8 mouse cellular contexts compared by ENCODE assay signal in the genomic region with DNA sequence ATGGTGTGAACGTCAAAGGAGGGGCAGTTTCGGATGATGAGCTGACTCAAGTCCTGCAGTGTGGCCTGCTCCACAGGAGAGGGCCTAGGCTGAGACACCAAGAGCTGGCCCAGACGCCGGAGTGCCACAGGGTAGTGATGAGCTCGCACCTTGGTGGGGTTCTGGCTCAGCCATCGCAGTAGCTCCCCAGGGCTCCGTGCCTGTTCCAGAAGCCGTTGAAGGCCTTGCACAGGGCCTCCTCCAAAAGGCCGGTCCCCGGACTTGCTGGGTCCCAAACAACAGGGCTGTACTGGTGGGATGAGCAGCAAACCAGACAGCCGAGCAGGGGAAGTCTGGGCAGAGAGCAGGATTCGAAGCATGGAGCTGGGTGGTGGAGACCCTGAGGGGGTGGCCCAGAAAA. TPM values are rescaled to one million over a fixed set of nuclear protein-coding genes. Genes with fewer than 3 reads are reported as not detected.
DNase-seq lines count a peak whose midpoint lies in the region; ATAC-seq and TF ChIP-seq lines count a peak whose summit lies in the region.

No protein-coding gene starts in this region.

- H3K4me2 ChIP-seq in heart, embryonic 14.5 days (ENCODE audit: low read length) = peak overlapping the region; percentile 79
- H3K4me2 ChIP-seq in heart, postnatal 0 days (ENCODE audit: low read depth, low read length) = peak overlapping the region; percentile 73
- H3K4me2 ChIP-seq in midbrain, embryonic 11.5 days = peak overlapping the region; percentile 71

- H3K4me1 ChIP-seq in heart, embryonic 14.5 days (ENCODE audit: control insufficient read depth in 2 of 2, insufficient read depth in 2 of 2, low read length in 2 of 2) = peaks cover 13 to 22% of the 10 kb centered on the region in 2 experiments; a peak in 3 of 4 replicates
- H3K4me1 ChIP-seq in bone marrow macrophage, adult 2 months (ENCODE audit: control insufficient read depth, insufficient read depth, low read length) = peaks cover 12% of the 10 kb centered on the region
- H3K4me1 ChIP-seq in heart, postnatal 0 days (ENCODE audit: control insufficient read depth, insufficient read depth) = peaks cover 14% of the 10 kb centered on the region
- peaks cover 20% of the 10 kb centered on the region for H3K4me1 ChIP-seq in midbrain, embryonic 11.5 days (ENCODE audit: control insufficient read depth, insufficient read depth, low read length)

- H3K4me3 ChIP-seq in heart, embryonic 14.5 days (ENCODE audit: control insufficient read depth in 1 of 2, insufficient read depth in 1 of 2, low read depth in 1 of 2, low read length in 2 of 2) = peak overlapping the region; percentile 61 to 77
- H3K4me3 ChIP-seq in bone marrow macrophage, adult 2 months (ENCODE audit: insufficient read depth, low read length) = peak overlapping the region; percentile 74
- peak overlapping the region; percentile 86 for H3K4me3 ChIP-seq in heart, postnatal 0 days (ENCODE audit: low read depth, low read length)
- peak overlapping the region; percentile 93 for H3K4me3 ChIP-seq in midbrain, embryonic 11.5 days (ENCODE audit: low read depth, low read length)

- WGBS in heart, embryonic 14.5 days = 74% methylated on average over 12 of the region's 12 CpGs
- 69% methylated on average over 12 of the region's 12 CpGs for WGBS in heart, postnatal 0 days
- WGBS in midbrain, embryonic 11.5 days = 88% methylated on average over 12 of the region's 12 CpGs

- TF ChIP-seq EP300 in heart, postnatal 0 days (IDR thresholded peaks at IDR 0.05; ENCODE audit: low read depth) = no peak

- H3K27me3 ChIP-seq in heart, embryonic 14.5 days (ENCODE audit: control insufficient read depth, insufficient read depth, low read length) = no peaks in the 10 kb centered on the region
- no peaks in the 10 kb centered on the region for H3K27me3 ChIP-seq in heart, postnatal 0 days (ENCODE audit: control insufficient read depth, insufficient read depth, low read length)
- no peaks in the 10 kb centered on the region; the same call in 1 of the 2 replicates for H3K27me3 ChIP-seq in midbrain, embryonic 11.5 days (ENCODE audit: control insufficient read depth, insufficient read depth, low read length)

- H3K9ac ChIP-seq in heart, embryonic 14.5 days (ENCODE audit: low read length) = peak overlapping the region; percentile 94
- peak overlapping the region; percentile 95 for H3K9ac ChIP-seq in heart, postnatal 0 days (replicated peaks; ENCODE audit: low read depth, low read length)
- peak overlapping the region; percentile 95 for H3K9ac ChIP-seq in midbrain, embryonic 11.5 days (ENCODE audit: low read length)

- no peak for ATAC-seq in heart, embryonic 14.5 days (ENCODE audit: insufficient number of reproducible peaks, insufficient read depth, low FRiP score, low read depth)
- no peak for ATAC-seq in heart, postnatal 0 days (ENCODE audit: insufficient read depth, low read depth)
- no peak for ATAC-seq in midbrain, embryonic 11.5 days (ENCODE audit: low FRiP score)

- H3K9me3 ChIP-seq in heart, embryonic 14.5 days (ENCODE audit: control insufficient read depth, low read length) = no peaks in the 10 kb centered on the region
- H3K9me3 ChIP-seq in heart, postnatal 0 days (replicated peaks; ENCODE audit: control insufficient read depth, low read length) = no peaks in the 10 kb centered on the region
- H3K9me3 ChIP-seq in midbrain, embryonic 11.5 days (ENCODE audit: control insufficient read depth, low read length) = no peaks in the 10 kb centered on the region

- no peak for TF ChIP-seq POLR2A in bone marrow macrophage, adult 2 months (IDR thresholded peaks at IDR 0.05; ENCODE audit: borderline replicate concordance, low read depth, low read length)

- peak overlapping the region in 1 of 2 experiments; percentile 14; a peak in 1 of 4 replicates for H3K27ac ChIP-seq in heart, embryonic 14.5 days (replicated peaks in 1 of 2; ENCODE audit: control insufficient read depth in 1 of 2, insufficient read depth in 1 of 2, low read depth in 2 of 2, low read length in 2 of 2)
- H3K27ac ChIP-seq in bone marrow macrophage, adult 2 months (ENCODE audit: insufficient read depth, low read depth, low read length) = no peak overlapping the region
- H3K27ac ChIP-seq in heart, postnatal 0 days (ENCODE audit: low read depth) = peak overlapping the region; percentile 99
- no peak overlapping the region for H3K27ac ChIP-seq in midbrain, embryonic 11.5 days (ENCODE audit: low read depth, low read length)

- peaks cover 53% of the 10 kb centered on the region for H3K36me3 ChIP-seq in heart, embryonic 14.5 days (ENCODE audit: control insufficient read depth, insufficient read depth, low read length)
- H3K36me3 ChIP-seq in heart, postnatal 0 days (replicated peaks; ENCODE audit: control insufficient read depth, insufficient read depth, low read length) = peaks cover 37% of the 10 kb centered on the region
- H3K36me3 ChIP-seq in midbrain, embryonic 11.5 days (ENCODE audit: control insufficient read depth, insufficient read depth, low read length) = peaks cover 9% of the 10 kb centered on the region; the same call in 1 of the 2 replicates

- DNase-seq in heart, adult 18-20 months = no peak
- no peak for DNase-seq in heart, postnatal 0 days (ENCODE audit: low spot score)
- DNase-seq in midbrain, embryonic 11.5 days (ENCODE audit: low spot score, missing footprints) = no peak
- no peak for DNase-seq in adrenal gland, postnatal 36 days
- no peak for DNase-seq in urinary bladder, postnatal 14 days (ENCODE audit: low spot score)
- no peak for DNase-seq in frontal cortex, postnatal 36 days (ENCODE audit: low spot score in 2 of 2)

- TF ChIP-seq CTCF in bone marrow macrophage, adult 2 months (IDR thresholded peaks at IDR 0.05; ENCODE audit: low read depth, low read length) = no peak
- TF ChIP-seq CTCF in heart, postnatal 0 days (IDR thresholded peaks at IDR 0.05; ENCODE audit: low read depth) = no peak

RNA-seq across cellular contexts. Expression of gene Fastk, which starts 1.2 kb away (rescaled TPM):
- 157 and 181 TPM in 2 replicates for polyA plus RNA-seq in heart, embryonic 14.5 days (2014; fragmentation: Nextera tagmentation; extraction: Ambion mirVana)
- total RNA-seq in heart, adult 18-20 months (2021) = 100 to 1,000 TPM; 288 to 330 TPM
- polyA plus RNA-seq in bone marrow macrophage, adult 2 months (2012; ENCODE audit: insufficient read depth, insufficient read length, missing spikeins) = 46.3 and 49.0 TPM in 2 replicates
- 368 and 470 TPM in 2 replicates for total RNA-seq in heart, postnatal 0 days (2014; rRNA removed; ENCODE audit: low replicate concordance)
- 219 and 223 TPM in 2 replicates for polyA plus RNA-seq in heart, postnatal 0 days (2015; fragmentation: Nextera tagmentation; extraction: Ambion mirVana)
- polyA plus RNA-seq in midbrain, embryonic 11.5 days (2014; fragmentation: Nextera tagmentation; extraction: Ambion mirVana) = 79.3 and 84.6 TPM in 2 replicates
- total RNA-seq in adrenal gland, postnatal 36 days (2021) = 10 to 100 TPM; 89.8 to 91.1 TPM

RNA-seq across cellular contexts. Expression of gene Tmub1, which starts 3.7 kb away (rescaled TPM):
- 18.3 and 20.5 TPM in 2 replicates for polyA plus RNA-seq in heart, embryonic 14.5 days (2014; fragmentation: Nextera tagmentation; extraction: Ambion mirVana)
- 10 to 100 TPM; 10.7 to 10.8 TPM for total RNA-seq in heart, adult 18-20 months (2021)
- 7.9 and 12.7 TPM in 2 replicates for polyA plus RNA-seq in bone marrow macrophage, adult 2 months (2012; ENCODE audit: insufficient read depth, insufficient read length, missing spikeins)
- total RNA-seq in heart, postnatal 0 days (2014; rRNA removed; ENCODE audit: low replicate concordance) = 30.8 and 36.7 TPM in 2 replicates
- polyA plus RNA-seq in heart, postnatal 0 days (2015; fragmentation: Nextera tagmentation; extraction: Ambion mirVana) = 16.5 and 17.3 TPM in 2 replicates
- polyA plus RNA-seq in midbrain, embryonic 11.5 days (2014; fragmentation: Nextera tagmentation; extraction: Ambion mirVana) = 30.5 and 32.3 TPM in 2 replicates
- 10 to 100 TPM; 11.0 to 16.2 TPM for total RNA-seq in adrenal gland, postnatal 36 days (2021)

RNA-seq across cellular contexts. Expression of gene Agap3, which starts 8.1 kb away (rescaled TPM):
- polyA plus RNA-seq in heart, embryonic 14.5 days (2014; fragmentation: Nextera tagmentation; extraction: Ambion mirVana) = 36.7 and 38.7 TPM in 2 replicates
- 10 to 100 TPM; 89.1 to 98.9 TPM for total RNA-seq in heart, adult 18-20 months (2021)
- 75.2 and 77.7 TPM in 2 replicates for polyA plus RNA-seq in bone marrow macrophage, adult 2 months (2012; ENCODE audit: insufficient read depth, insufficient read length, missing spikeins)
- total RNA-seq in heart, postnatal 0 days (2014; rRNA removed; ENCODE audit: low replicate concordance) = 39.3 and 40.6 TPM in 2 replicates
- polyA plus RNA-seq in heart, postnatal 0 days (2015; fragmentation: Nextera tagmentation; extraction: Ambion mirVana) = 15.6 and 18.3 TPM in 2 replicates
- polyA plus RNA-seq in midbrain, embryonic 11.5 days (2014; fragmentation: Nextera tagmentation; extraction: Ambion mirVana) = 43.1 and 57.0 TPM in 2 replicates
- 10 to 100 TPM; 83.0 to 83.1 TPM for total RNA-seq in adrenal gland, postnatal 36 days (2021)

RNA-seq across cellular contexts. Expression of gene Slc4a2, which starts 20.3 kb away (rescaled TPM):
- 18.7 and 20.4 TPM in 2 replicates for polyA plus RNA-seq in heart, embryonic 14.5 days (2014; fragmentation: Nextera tagmentation; extraction: Ambion mirVana)
- 10 to 100 TPM; 25.5 to 30.3 TPM for total RNA-seq in heart, adult 18-20 months (2021)
- 41.8 and 45.1 TPM in 2 replicates for polyA plus RNA-seq in bone marrow macrophage, adult 2 months (2012; ENCODE audit: insufficient read depth, insufficient read length, missing spikeins)
- 74.9 and 110 TPM in 2 replicates for total RNA-seq in heart, postnatal 0 days (2014; rRNA removed; ENCODE audit: low replicate concordance)
- polyA plus RNA-seq in heart, postnatal 0 days (2015; fragmentation: Nextera tagmentation; extraction: Ambion mirVana) = 20.8 and 21.5 TPM in 2 replicates
- polyA plus RNA-seq in midbrain, embryonic 11.5 days (2014; fragmentation: Nextera tagmentation; extraction: Ambion mirVana) = 16.7 and 21.5 TPM in 2 replicates
- total RNA-seq in adrenal gland, postnatal 36 days (2021) = 10 to 100 TPM; 44.4 to 62.2 TPM

RNA-seq across cellular contexts. Expression of gene Cdk5, which starts 20.6 kb away (rescaled TPM):
- polyA plus RNA-seq in heart, embryonic 14.5 days (2014; fragmentation: Nextera tagmentation; extraction: Ambion mirVana) = 28.6 and 31.0 TPM in 2 replicates
- total RNA-seq in heart, adult 18-20 months (2021) = 10 to 100 TPM; 19.3 to 23.0 TPM
- 55.5 and 59.9 TPM in 2 replicates for polyA plus RNA-seq in bone marrow macrophage, adult 2 months (2012; ENCODE audit: insufficient read depth, insufficient read length, missing spikeins)
- 17.3 and 21.6 TPM in 2 replicates for total RNA-seq in heart, postnatal 0 days (2014; rRNA removed; ENCODE audit: low replicate concordance)
- 30.9 and 32.2 TPM in 2 replicates for polyA plus RNA-seq in heart, postnatal 0 days (2015; fragmentation: Nextera tagmentation; extraction: Ambion mirVana)
- polyA plus RNA-seq in midbrain, embryonic 11.5 days (2014; fragmentation: Nextera tagmentation; extraction: Ambion mirVana) = 52.8 and 58.1 TPM in 2 replicates
- 10 to 100 TPM; 36.5 to 44.0 TPM for total RNA-seq in adrenal gland, postnatal 36 days (2021)
